8 mouse cellular contexts compared by ENCODE assay signal in genomic region chr9:104063244-104063961, GRCm38 (mm10). TPM values are rescaled to one million over a fixed set of nuclear protein-coding genes. Genes with fewer than 3 reads are reported as not detected.
A peak's percentile ranks its signal among the peaks of the same experiment; 100 is the strongest.
DNase-seq lines count a peak whose midpoint lies in the region; ATAC-seq and TF ChIP-seq lines count a peak whose summit lies in the region.

Gene Acad11 (plus strand): TSS chr9:104063377.

- WGBS in hindbrain, embryonic 10.5 days: under 1% methylated on average over 30 of the region's 30 CpGs
- WGBS in lung, postnatal 0 days: 1% methylated on average over 29 of the region's 30 CpGs

- ATAC-seq in frontal cortex, adult (ENCODE audit: low TSS enrichment): peak; percentile 93
- peak; percentile 96 for ATAC-seq in lung, postnatal 0 days

- H3K27me3 ChIP-seq in hindbrain, embryonic 10.5 days (ENCODE audit: insufficient read depth, poor library complexity, severe bottlenecking): no peaks in the 10 kb centered on the region
- no peaks in the 10 kb centered on the region for H3K27me3 ChIP-seq in lung, postnatal 0 days (replicated peaks; ENCODE audit: insufficient read depth, low read length)

- TF ChIP-seq CTCF in lung, postnatal 0 days (IDR thresholded peaks at IDR 0.05): no peak

- H3K4me3 ChIP-seq in hindbrain, embryonic 10.5 days: peak within 1 kb of the TSS; percentile 97
- peak within 1 kb of the TSS; percentile 84 for H3K4me3 ChIP-seq in lung, postnatal 0 days (ENCODE audit: low read depth, low read length)

- no peaks in the 10 kb centered on the region for H3K9me3 ChIP-seq in hindbrain, embryonic 10.5 days
- H3K9me3 ChIP-seq in lung, postnatal 0 days (ENCODE audit: low read length): no peaks in the 10 kb centered on the region

- peaks cover 20% of the 10 kb centered on the region for H3K4me1 ChIP-seq in hindbrain, embryonic 10.5 days (replicated peaks)
- peaks cover 3% of the 10 kb centered on the region; the same call in 1 of the 2 replicates for H3K4me1 ChIP-seq in lung, postnatal 0 days (ENCODE audit: insufficient read depth, low read depth, low read length)

- peak within 1 kb of the TSS; percentile 81 for H3K9ac ChIP-seq in lung, postnatal 0 days (replicated peaks; ENCODE audit: low read depth)

- H3K4me2 ChIP-seq in lung, postnatal 0 days (replicated peaks; ENCODE audit: low read depth, low read length): peak within 1 kb of the TSS; percentile 94

- peak within 1 kb of the TSS; percentile 93 for H3K27ac ChIP-seq in hindbrain, embryonic 10.5 days
- peak within 1 kb of the TSS; percentile 74 for H3K27ac ChIP-seq in lung, postnatal 0 days (ENCODE audit: low read length)

- H3K36me3 ChIP-seq in hindbrain, embryonic 10.5 days: peaks cover 22% of the 10 kb centered on the region
- H3K36me3 ChIP-seq in lung, postnatal 0 days (ENCODE audit: insufficient read depth, low read length): peaks cover 4% of the 10 kb centered on the region; the same call in 1 of the 2 replicates

- TF ChIP-seq EP300 in lung, postnatal 0 days (IDR thresholded peaks at IDR 0.05): no peak

- DNase-seq in MEL-GATA-1-ER (ENCODE audit: extremely low read depth, low read depth): peak; percentile 86
- peak; percentile 92 for DNase-seq in cerebellum, adult 8-10 months
- peak; percentile 89 for DNase-seq in hindbrain, embryonic 10.5 days (ENCODE audit: low spot score)
- DNase-seq in layer of hippocampus, adult 9-11 months: peak; percentile 87
- peak; percentile 94 for DNase-seq in lung, postnatal 0 days (ENCODE audit: low spot score)
- peak; percentile 74 for DNase-seq in ovary, postnatal 14 days (ENCODE audit: low spot score)
- DNase-seq in thymus, postnatal 14 days: peak; percentile 82

RNA-seq across cellular contexts. Expression of gene Acad11, which starts in this region (rescaled TPM):
- polyA plus RNA-seq in hindbrain, embryonic 10.5 days (2016; fragmentation: Nextera tagmentation; extraction: Ambion mirVana): 8.2 and 10.0 TPM in 2 replicates
- polyA plus RNA-seq in lung, postnatal 0 days (2015; fragmentation: Nextera tagmentation; extraction: Ambion mirVana): 9.1 and 11.2 TPM in 2 replicates

Comparison
In these comparisons a context has a peak if more than half of its experiments do, and no peak if none do; other contexts are left out.
1. Peak in every context shown above with its lines: DNase-seq, ATAC-seq, H3K4me3 ChIP-seq and H3K27ac ChIP-seq.